Mouse (Mus musculus): ENCODE results near the gene Aqr.

Gene Aqr

GRCm38 (mm10) chr2:114066226-114066625 lies 120.6 kb downstream of the Aqr start:
- no peak for DNase-seq (ENCODE audit: low spot score in 2 of 2)

- DNase-seq (ENCODE audit: low spot score in 2 of 2) = no peak
Observed at GRCm38 (mm10) chr2:114064004-114064403, 122.8 kb downstream of the Aqr start.

GRCm38 (mm10) chr2:114060071-114060591 lies 126.7 kb downstream of the Aqr start:
- DNase-seq (ENCODE audit: low spot score in 2 of 2) = no peak

- DNase-seq (ENCODE audit: low spot score in 2 of 2) = no peak
Observed at GRCm38 (mm10) chr2:114059608-114060007, 127.2 kb downstream of the Aqr start.

- DNase-seq (ENCODE audit: low spot score in 2 of 2) = no peak
Observed at GRCm38 (mm10) chr2:114058226-114058796, 128.5 kb downstream of the Aqr start.

GRCm38 (mm10) chr2:114057303-114057853 lies 129.4 kb downstream of the Aqr start:
- no peak for DNase-seq (ENCODE audit: low spot score in 2 of 2)

- DNase-seq (ENCODE audit: low spot score in 2 of 2) = no peak
Observed at GRCm38 (mm10) chr2:114054129-114054528, 132.7 kb downstream of the Aqr start.

GRCm38 (mm10) chr2:114052696-114053598 lies 133.9 kb downstream of the Aqr start, which contains the start of gene Actc1:
Gene Actc1, minus strand, starts transcription at chr2:114053548.
- no peak for DNase-seq (ENCODE audit: low spot score in 2 of 2)

- DNase-seq (ENCODE audit: low spot score in 2 of 2) = no peak
Observed at GRCm38 (mm10) chr2:114051871-114052241, 135.0 kb downstream of the Aqr start.

Data from spleen, postnatal 4 days (tissue).